Mouse (Mus musculus): ENCODE data around the gene Tyrp1.

DNA sequence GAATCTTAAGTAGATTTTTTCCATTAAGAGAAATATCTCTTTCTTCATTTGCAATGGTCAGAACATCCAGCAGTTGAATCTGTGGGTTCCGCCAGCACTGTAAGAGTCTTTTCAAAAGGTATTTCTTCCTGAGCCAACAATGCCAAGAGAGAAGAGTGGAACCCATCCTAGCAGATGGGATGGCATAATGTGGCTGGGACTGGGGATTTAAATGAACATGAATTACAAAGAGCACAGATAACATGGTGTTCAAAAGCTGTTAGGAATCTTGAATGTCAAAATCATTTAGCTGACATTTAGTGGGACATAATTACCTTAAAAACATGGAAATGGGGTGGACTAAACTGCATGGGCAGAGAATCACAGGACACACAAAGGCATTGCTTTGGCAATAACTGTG is 45.6 kb upstream of the Tyrp1 start:
- TF ChIP-seq CTCF (IDR thresholded peaks at IDR 0.05; ENCODE audit: low read depth, low read length): no peak
- TF ChIP-seq TAL1 (conservative IDR thresholded peaks at IDR 0.05; ENCODE audit: low read depth, low read length): no peak
- TF ChIP-seq GATA1 (IDR thresholded peaks at IDR 0.05; ENCODE audit: borderline replicate concordance, low read length): no peak

All from G1E (cell line).